Mouse (Mus musculus) erythroblast, embryonic 14.5 days (primary cell): ENCODE measurements around the gene Tcf7l1.

Source experiments
- GATA1 ChIP-seq: IDR thresholded peaks from 2 replicates; pipeline ENCODE4 v1.6.1; 2012; ENCODE audit warnings: low read length, inconsistent platforms, mixed read lengths
- TAL1 ChIP-seq: IDR thresholded peaks from 3 replicates; pipeline ENCODE4 v1.6.1; 2012; ENCODE audit warnings: low read length, inconsistent platforms, mixed read lengths

GRCm38 (mm10) chr6:72714250-72714649 is 74.8 kb downstream of the Tcf7l1 start:
- TF ChIP-seq GATA1 (no peak), TAL1 (no peak)
